Mouse (Mus musculus) skeletal muscle tissue, adult 2 months (tissue): ENCODE data around the gene B4galt1.

Experiments
- DNase-seq: peaks from one replicate; pipeline ENCODE4 v3.0.0-alpha.2; 2012; ENCODE audit warnings: low read depth, low spot score

Gene B4galt1

GRCm38 (mm10) chr4:40872129-40872528 lies 18.3 kb upstream of the B4galt1 start:
- no peak for DNase-seq

GRCm38 (mm10) chr4:40870206-40870605 lies 16.4 kb upstream of the B4galt1 start:
- no peak for DNase-seq

DNA sequence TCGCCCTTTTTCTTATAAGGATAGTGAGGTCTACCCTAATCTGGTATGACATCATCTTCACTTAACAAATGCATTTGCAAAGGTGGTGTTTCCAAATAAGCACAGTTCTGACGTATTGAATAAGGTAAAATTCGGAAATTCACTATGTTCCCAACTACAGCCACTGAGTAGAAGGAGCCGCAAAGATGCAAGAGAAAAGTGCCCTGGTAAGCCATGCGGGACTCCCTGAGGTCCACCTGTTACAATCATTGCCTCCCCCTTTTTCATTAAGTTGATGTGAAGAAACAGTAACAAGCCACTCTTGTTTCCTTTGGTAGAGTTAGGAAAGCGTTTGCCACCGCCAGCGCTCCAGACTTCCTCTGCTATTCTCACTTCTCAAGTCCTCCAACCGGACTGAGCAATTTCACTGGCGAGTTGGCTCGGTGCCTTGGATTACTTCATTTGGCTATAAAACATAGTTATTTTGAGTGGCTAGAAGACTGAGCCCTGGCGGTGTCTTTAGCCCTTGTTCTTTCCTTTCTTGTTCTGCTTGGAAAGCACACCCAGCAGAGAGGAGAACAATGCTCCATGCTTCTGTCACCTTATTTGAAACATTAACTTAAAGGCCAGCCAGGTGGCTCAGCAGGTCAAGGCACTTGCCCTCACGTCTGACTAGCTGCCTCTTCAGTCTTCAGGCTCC lies 14.9 kb upstream of the B4galt1 start:
- peak; percentile 91 for DNase-seq

GRCm38 (mm10) chr4:40864361-40864760 lies 10.6 kb upstream of the B4galt1 start:
- no peak for DNase-seq

- DNase-seq: no peak
Observed at GRCm38 (mm10) chr4:40863340-40863739, 9.5 kb upstream of the B4galt1 start.

GRCm38 (mm10) chr4:40861131-40861530 lies 7.3 kb upstream of the B4galt1 start:
- DNase-seq: no peak

DNA sequence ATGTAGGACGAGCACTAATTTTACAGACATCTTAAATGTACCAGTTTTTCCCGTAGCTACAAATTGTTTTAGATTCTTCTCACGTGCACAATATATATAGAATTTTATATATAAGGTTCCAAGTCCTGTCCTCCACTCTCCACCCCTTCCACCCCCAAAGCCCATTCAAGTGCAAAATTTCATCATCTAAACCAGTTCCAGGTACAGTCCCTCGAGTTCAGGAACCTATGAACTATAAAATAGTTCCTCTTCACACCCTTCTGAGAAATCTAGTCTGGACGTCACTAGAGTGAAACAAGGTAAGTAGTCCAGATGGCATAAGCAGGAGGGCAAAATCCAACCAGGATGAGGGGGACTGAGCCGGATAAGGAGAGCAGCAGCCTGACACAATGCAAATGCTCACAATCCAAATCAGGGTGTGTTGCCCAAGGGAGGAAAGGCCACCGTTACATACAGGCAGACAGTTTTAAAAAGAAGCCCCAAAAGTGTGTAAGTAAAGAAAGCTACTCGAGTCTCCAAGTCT lies 4.1 kb upstream of the B4galt1 start:
- DNase-seq: no peak

GRCm38 (mm10) chr4:40856571-40856970 lies 2.8 kb upstream of the B4galt1 start:
- no peak for DNase-seq

GRCm38 (mm10) chr4:40854387-40854933 lies 655 bp upstream of the B4galt1 start:
- no peak for DNase-seq

DNA sequence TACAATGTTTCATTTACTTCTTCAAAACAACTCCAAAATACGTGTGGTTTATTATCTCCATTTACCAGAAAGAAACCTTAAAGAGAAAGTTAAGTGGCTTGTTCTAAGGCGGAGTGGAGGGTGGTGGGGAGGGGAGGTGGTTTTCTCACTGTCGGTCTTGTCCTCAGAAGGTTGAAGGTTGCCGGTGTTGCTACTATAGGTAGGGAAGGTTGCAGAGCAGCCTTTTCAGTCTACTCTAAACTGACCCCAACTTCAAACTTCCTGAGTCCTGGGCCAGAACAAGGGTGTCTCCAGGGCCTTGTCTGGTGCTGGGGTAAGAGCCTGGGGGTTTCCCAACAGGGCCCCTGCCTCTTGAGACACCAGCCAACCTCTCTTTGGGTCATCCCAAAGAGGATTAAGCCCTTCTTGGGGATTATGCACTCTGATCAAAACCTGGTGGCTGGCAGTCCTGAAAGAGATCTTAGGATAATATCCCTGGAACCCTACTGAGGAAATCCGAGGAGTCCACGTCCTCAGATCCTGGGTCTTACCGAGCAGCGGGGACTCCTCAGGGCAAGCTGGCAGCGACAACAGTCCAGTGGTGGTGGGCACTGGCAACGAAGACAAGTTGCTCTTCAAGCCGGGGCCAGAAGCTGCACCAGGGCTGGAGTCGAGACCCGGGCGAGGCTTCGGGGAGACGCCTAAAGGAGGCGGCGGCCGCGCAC lies 792 bp downstream of the B4galt1 start:
- DNase-seq: no peak

GRCm38 (mm10) chr4:40852249-40852781 lies 1.5 kb downstream of the B4galt1 start:
- peak; percentile 86 for DNase-seq

DNA sequence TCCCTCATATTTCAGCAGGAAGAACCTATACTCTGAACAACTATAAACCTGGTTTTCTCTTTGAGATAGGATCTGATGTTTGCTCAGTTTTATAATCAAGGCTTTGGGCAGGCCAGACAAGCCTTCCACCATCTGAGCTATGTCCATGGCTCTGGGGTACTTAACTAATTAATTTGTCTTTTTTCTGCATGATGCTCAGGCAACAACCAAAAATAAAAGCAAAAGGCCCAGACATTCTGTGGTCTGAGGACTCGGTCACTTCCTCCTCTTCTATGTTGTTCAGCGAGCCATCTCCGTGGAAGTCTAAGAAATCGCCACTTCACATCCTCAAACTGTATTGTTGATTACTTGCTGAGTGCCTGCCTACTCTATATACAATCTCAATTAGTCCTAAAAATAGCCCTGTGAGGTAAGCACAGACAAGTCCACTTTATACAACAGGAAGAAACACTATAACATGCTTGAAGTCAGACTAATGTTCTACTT lies 2.0 kb downstream of the B4galt1 start:
- no peak for DNase-seq

GRCm38 (mm10) chr4:40851031-40851762 lies 2.6 kb downstream of the B4galt1 start:
- DNase-seq: no peak

GRCm38 (mm10) chr4:40850582-40850981 lies 3.2 kb downstream of the B4galt1 start:
- no peak for DNase-seq

DNA sequence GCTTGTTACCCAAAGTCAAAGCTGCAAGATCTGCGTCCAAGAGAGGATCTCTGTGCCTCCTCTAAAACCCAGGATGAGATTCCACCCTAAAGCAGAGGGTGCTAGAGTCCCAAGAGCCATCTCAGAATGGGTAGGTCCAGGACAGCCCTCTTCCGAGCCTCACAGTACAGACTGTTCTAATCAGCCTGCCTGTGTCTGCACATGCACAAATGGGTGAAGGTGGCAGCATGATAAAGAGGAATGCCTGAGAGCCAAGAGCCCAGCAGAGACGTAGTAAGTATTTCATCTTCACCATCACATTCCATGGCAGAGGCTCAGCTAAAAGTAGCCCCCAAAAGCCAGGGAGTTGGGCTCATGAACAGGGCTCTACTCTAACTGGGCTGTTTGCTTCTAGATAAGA lies 4.3 kb downstream of the B4galt1 start:
- DNase-seq: no peak

DNA sequence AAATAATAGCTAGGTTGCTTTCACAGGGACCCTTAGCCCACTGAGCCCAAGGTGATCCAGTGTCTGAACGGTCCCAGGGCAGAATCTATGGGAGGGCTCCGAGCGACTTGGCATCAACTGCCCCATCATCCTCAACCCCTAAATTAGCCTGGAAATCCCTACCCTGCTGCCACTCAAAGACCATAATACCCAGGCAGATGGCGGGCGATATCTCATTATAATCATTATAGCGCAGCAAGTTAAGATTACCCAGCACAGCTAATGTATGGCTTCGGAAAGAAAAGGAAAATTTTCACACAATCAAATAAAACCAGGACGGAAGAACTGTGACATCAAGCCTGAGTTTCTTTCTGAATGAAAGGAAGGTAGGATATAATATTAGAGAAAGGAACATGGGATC lies 5.6 kb downstream of the B4galt1 start:
- DNase-seq: no peak

- DNase-seq: no peak
Observed at GRCm38 (mm10) chr4:40847160-40847559, 6.6 kb downstream of the B4galt1 start.

- DNase-seq: no peak
Observed at GRCm38 (mm10) chr4:40846143-40846931, 7.5 kb downstream of the B4galt1 start.

- peak; percentile 76 for DNase-seq
Observed at GRCm38 (mm10) chr4:40844811-40845751, 8.7 kb downstream of the B4galt1 start.

- no peak for DNase-seq
Observed at GRCm38 (mm10) chr4:40844251-40844721, 9.5 kb downstream of the B4galt1 start.
